In genomic region chr1:43006524-43006923, GRCm38 (mm10) we compare ENCODE assay signal across 11 mouse cellular contexts. TPM values are rescaled to one million over a fixed set of nuclear protein-coding genes. Genes with fewer than 3 reads are reported as not detected.
DNase-seq lines count a peak whose midpoint lies in the region; ATAC-seq and TF ChIP-seq lines count a peak whose summit lies in the region.
"Had no signal": no experiment of that assay in that cellular context is flagged by ENCODE, and none has a peak within 500 bp of the region (broad histone marks: within the 10 kb centered on the region; RNA-seq: fewer than 3 reads in every experiment).

No protein-coding gene starts in this region.

- no peak overlapping the region for H3K27ac ChIP-seq in embryonic facial prominence, embryonic 14.5 days (replicated peaks; ENCODE audit: low read depth, low read length)
- H3K27ac ChIP-seq in embryonic facial prominence, embryonic 10.5 days (replicated peaks): no peak overlapping the region; the same call in 1 of the 2 replicates
- peak overlapping the region; percentile 40 for H3K27ac ChIP-seq in left cerebral cortex, adult 2 months
- peak overlapping the region; percentile 2; the same call in 1 of the 2 replicates for H3K27ac ChIP-seq in midbrain, embryonic 10.5 days (replicated peaks)
- H3K27ac ChIP-seq: limb, embryonic 15.5 days had no signal

- no peaks in the 10 kb centered on the region for H3K36me3 ChIP-seq in embryonic facial prominence, embryonic 14.5 days (ENCODE audit: control insufficient read depth, insufficient read depth, low read length)
- H3K36me3 ChIP-seq in embryonic facial prominence, embryonic 10.5 days (replicated peaks): no peaks in the 10 kb centered on the region
- H3K36me3 ChIP-seq in midbrain, embryonic 10.5 days: no peaks in the 10 kb centered on the region
- H3K36me3 ChIP-seq: limb, embryonic 15.5 days had no signal

- TF ChIP-seq CTCF in left cerebral cortex, adult 2 months (IDR thresholded peaks at IDR 0.05): no peak

- intact Hi-C loops in left cerebral cortex, adult 2 months (cut with DNase I): no loop called here
- intact Hi-C loops in left cerebral cortex, postnatal 10 days (cut with DNase I): no loop called here
- intact Hi-C loops in left cerebral cortex, postnatal 25 days (cut with DNase I): no loop called here
- intact Hi-C loops in gastrocnemius, postnatal 36 days (cut with DNase I): no loop called here
- intact Hi-C loops in left cerebral cortex, postnatal 4 days (cut with DNase I): no loop called here

- no peaks in the 10 kb centered on the region for H3K9me3 ChIP-seq in embryonic facial prominence, embryonic 14.5 days (ENCODE audit: control insufficient read depth, low read length)
- H3K9me3 ChIP-seq in embryonic facial prominence, embryonic 10.5 days: no peaks in the 10 kb centered on the region; the same call in 1 of the 2 replicates
- no peaks in the 10 kb centered on the region for H3K9me3 ChIP-seq in midbrain, embryonic 10.5 days (replicated peaks)
- H3K9me3 ChIP-seq: limb, embryonic 15.5 days had no signal

- H3K9ac ChIP-seq in embryonic facial prominence, embryonic 14.5 days (ENCODE audit: low read depth, low read length): no peak overlapping the region
- H3K9ac ChIP-seq: limb, embryonic 15.5 days had no signal

- 75% methylated on average over 4 of the region's 4 CpGs for WGBS in embryonic facial prominence, embryonic 14.5 days
- 88% methylated on average over 4 of the region's 4 CpGs for WGBS in embryonic facial prominence, embryonic 10.5 days
- WGBS in midbrain, embryonic 10.5 days: 86% methylated on average over 4 of the region's 4 CpGs

- ATAC-seq in embryonic facial prominence, embryonic 14.5 days (ENCODE audit: low read depth): no peak

- no peaks in the 10 kb centered on the region for H3K27me3 ChIP-seq in embryonic facial prominence, embryonic 14.5 days (replicated peaks; ENCODE audit: control insufficient read depth, insufficient read depth, low read length)
- no peaks in the 10 kb centered on the region for H3K27me3 ChIP-seq in embryonic facial prominence, embryonic 10.5 days (replicated peaks; ENCODE audit: low read depth, poor library complexity, severe bottlenecking)
- no peaks in the 10 kb centered on the region for H3K27me3 ChIP-seq in midbrain, embryonic 10.5 days (ENCODE audit: low read depth, poor library complexity, severe bottlenecking)
- H3K27me3 ChIP-seq: limb, embryonic 15.5 days had no signal

- no peak for DNase-seq in embryonic facial prominence, embryonic 14.5 days (ENCODE audit: low spot score)
- no peak for DNase-seq in embryonic facial prominence, embryonic 10.5 days (ENCODE audit: low spot score)
- no peak for DNase-seq in left cerebral cortex, adult 2 months (ENCODE audit: extremely low spot score in 1 of 2, low spot score in 2 of 2)
- DNase-seq in left cerebral cortex, postnatal 10 days (ENCODE audit: extremely low spot score in 1 of 2, low spot score in 2 of 2): no peak
- DNase-seq in midbrain, embryonic 10.5 days (ENCODE audit: low spot score): no peak
- DNase-seq in left cerebral cortex, postnatal 25 days (ENCODE audit: low spot score in 2 of 2): no peak
- no peak for DNase-seq in gastrocnemius, postnatal 36 days
- no peak for DNase-seq in left cerebral cortex, postnatal 4 days
- DNase-seq: adrenal gland, postnatal 14 days; lung, adult 2 months had no signal

- no peak overlapping the region for H3K4me3 ChIP-seq in embryonic facial prominence, embryonic 14.5 days (ENCODE audit: low read depth, low read length)
- no peak overlapping the region for H3K4me3 ChIP-seq in embryonic facial prominence, embryonic 10.5 days
- H3K4me3 ChIP-seq in left cerebral cortex, adult 2 months: 0 out of 2 replicates have a peak overlapping the region, but pooled peaks have one; percentile 31
- H3K4me3 ChIP-seq in midbrain, embryonic 10.5 days: no peak overlapping the region
- H3K4me3 ChIP-seq: limb, embryonic 15.5 days had no signal

- no peaks in the 10 kb centered on the region for H3K4me1 ChIP-seq in embryonic facial prominence, embryonic 14.5 days (ENCODE audit: control insufficient read depth, insufficient read depth, low read length)
- peaks cover 19% of the 10 kb centered on the region for H3K4me1 ChIP-seq in embryonic facial prominence, embryonic 10.5 days
- H3K4me1 ChIP-seq in midbrain, embryonic 10.5 days: peaks cover 11% of the 10 kb centered on the region
- H3K4me1 ChIP-seq: limb, embryonic 15.5 days had no signal

- H3K4me2 ChIP-seq in embryonic facial prominence, embryonic 14.5 days (ENCODE audit: low read depth, low read length): 0 out of 2 replicates have a peak overlapping the region, but pooled peaks have one; percentile 34
- H3K4me2 ChIP-seq: limb, embryonic 15.5 days had no signal

RNA-seq across cellular contexts. Expression of gene Gpr45, which starts 53.9 kb away (rescaled TPM):
- polyA plus RNA-seq in embryonic facial prominence, embryonic 14.5 days (2014; fragmentation: Nextera tagmentation; extraction: Ambion mirVana): 4.6 and 6.1 TPM in 2 replicates
- 13.1 and 14.7 TPM in 2 replicates for polyA plus RNA-seq in embryonic facial prominence, embryonic 10.5 days (2016; fragmentation: Nextera tagmentation; extraction: Ambion mirVana)
- 10 to 100 TPM; 17.7 TPM for total RNA-seq in left cerebral cortex, adult 2 months (2021)
- total RNA-seq in left cerebral cortex, postnatal 10 days (2021): 10 to 100 TPM; 20.0 to 21.1 TPM
- polyA plus RNA-seq in midbrain, embryonic 10.5 days (2016; fragmentation: Nextera tagmentation; extraction: Ambion mirVana): 14.1 and 17.6 TPM in 2 replicates
- total RNA-seq in left cerebral cortex, postnatal 25 days (2021): 10 to 100 TPM; 19.1 to 21.0 TPM
- total RNA-seq in gastrocnemius, postnatal 36 days (2021): under 1 TPM in 1 of 2 experiments, not detected in 1; 0.20 TPM
- total RNA-seq in left cerebral cortex, postnatal 4 days (2021): 10 to 100 TPM; 26.6 to 28.3 TPM

Comparison
In these comparisons a context has a peak if more than half of its experiments do, and no peak if none do; other contexts are left out.
1. H3K27ac ChIP-seq: peak in left cerebral cortex, adult 2 months (single experiment) and midbrain, embryonic 10.5 days (single experiment); none in embryonic facial prominence, embryonic 14.5 days (single experiment) and embryonic facial prominence, embryonic 10.5 days (single experiment).
2. RNA of gene Gpr45, which starts 53.9 kb away (total RNA-seq): 26.6 to 28.3 TPM in left cerebral cortex, postnatal 4 days, 20.0 to 21.1 TPM in left cerebral cortex, postnatal 10 days, 19.1 to 21.0 TPM in left cerebral cortex, postnatal 25 days and 17.7 TPM in left cerebral cortex, adult 2 months; 0.20 TPM in gastrocnemius, postnatal 36 days; every median in the first group is over 10 times any median in the second.